Mouse (Mus musculus) forebrain, embryonic 16.5 days (tissue): ENCODE measurements around the gene Tiam1. TPM values are rescaled to one million over a fixed set of nuclear protein-coding genes. Genes with fewer than 3 reads are reported as not detected.

Experiments used
- ATAC-seq: fragments of 200-750 bp; cut with Nextera tagmentation; 2 replicates; pipeline ENCODE4 v1.8.0; 2017; ENCODE audit warnings: mild to moderate bottlenecking, moderate library complexity
- H3K27ac ChIP-seq: fragments of 300-500 bp; sonication (generic); 2 replicates; pipeline ENCODE4 v1.5.1; 2014; ENCODE audit warnings: low read length, control low read depth
- H3K27me3 ChIP-seq: fragments of 300-500 bp; sonication (generic); replicated peaks from 2 replicates; pipeline ENCODE4 v1.6.1; 2014; ENCODE audit warnings: low read length; ENCODE audit not compliant: control insufficient read depth, insufficient read depth
- H3K36me3 ChIP-seq: fragments of 300-500 bp; sonication (generic); 2 replicates; pipeline ENCODE4 v1.6.1; 2014; ENCODE audit not compliant: control insufficient read depth, insufficient read depth
- H3K4me1 ChIP-seq: fragments of 300-500 bp; sonication (generic); replicated peaks from 2 replicates; pipeline ENCODE4 v1.6.1; 2014; ENCODE audit warnings: low read length; ENCODE audit not compliant: control insufficient read depth, insufficient read depth
- H3K4me2 ChIP-seq: fragments of 300-500 bp; sonication (generic); 2 replicates; pipeline ENCODE4 v1.6.1; 2014; ENCODE audit warnings: mild to moderate bottlenecking, low read length, control low read depth
- H3K4me3 ChIP-seq: fragments of 300-500 bp; sonication (generic); replicated peaks from 2 replicates; pipeline ENCODE4 v1.5.1; 2014; ENCODE audit warnings: mild to moderate bottlenecking, low read length, control low read depth
- H3K9ac ChIP-seq: fragments of 300-500 bp; sonication (generic); replicated peaks from 2 replicates; pipeline ENCODE4 v1.6.1; 2014; ENCODE audit warnings: low read depth, low read length, control low read depth
- H3K9me3 ChIP-seq: fragments of 300-500 bp; sonication (generic); 2 replicates; pipeline ENCODE4 v1.6.1; 2016; ENCODE audit warnings: low read length; ENCODE audit not compliant: control insufficient read depth
- WGBS: fragments of 180-500 bp; shearing (Covaris S2); extraction: QIAGEN DNeasy Blood & Tissue Kit; methylation state at CpG from one replicate; pipeline ENCODE4 v1.1.7; 2014; 5-methylcytosine and 5-hydroxymethylcytosine counted together
- polyA plus RNA-seq: library from polyadenylated mRNA; unstranded; fragments of >200 nt; fragmentation: Nextera tagmentation; extraction: Ambion mirVana; gene quantifications from 2 replicates; pipeline ENCODE4 v1.2.1, GENCODE M21; 2015

The Tiam1 gene
- polyA plus RNA-seq, 1 experiment from 2014 or later: 29.5 TPM

DNA sequence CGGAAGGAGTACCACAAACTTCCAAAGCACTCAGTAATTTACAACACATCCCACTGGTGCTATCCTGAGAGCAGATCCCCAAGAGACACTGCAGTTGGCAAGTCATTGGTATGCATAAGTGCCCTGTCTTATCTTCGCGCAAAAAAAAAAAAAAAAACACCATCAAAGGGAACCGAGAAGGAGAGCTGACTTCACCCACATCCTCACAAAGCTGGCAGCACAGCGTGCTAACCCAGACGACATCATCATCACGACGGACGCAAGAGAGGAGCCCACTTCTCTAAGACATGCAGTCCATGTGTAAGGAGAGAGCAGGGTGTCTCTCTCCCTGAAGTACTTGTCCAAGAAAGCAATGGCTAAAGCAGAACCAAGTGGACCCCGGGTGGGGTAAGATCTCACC is 101.2 kb downstream of the Tiam1 start:
- 76% methylated on average over 10 of the region's 10 CpGs for WGBS
- Histone ChIP-seq H3K4me3 (no peak overlapping the region), H3K4me2 (no peak overlapping the region), H3K9me3 (no peaks in the 10 kb centered on the region), H3K27ac (no peak overlapping the region), H3K9ac (no peak overlapping the region), H3K27me3 (no peaks in the 10 kb centered on the region), H3K4me1 (peaks cover 12% of the 10 kb centered on the region), H3K36me3 (no peaks in the 10 kb centered on the region)
- no peak for ATAC-seq

DNA sequence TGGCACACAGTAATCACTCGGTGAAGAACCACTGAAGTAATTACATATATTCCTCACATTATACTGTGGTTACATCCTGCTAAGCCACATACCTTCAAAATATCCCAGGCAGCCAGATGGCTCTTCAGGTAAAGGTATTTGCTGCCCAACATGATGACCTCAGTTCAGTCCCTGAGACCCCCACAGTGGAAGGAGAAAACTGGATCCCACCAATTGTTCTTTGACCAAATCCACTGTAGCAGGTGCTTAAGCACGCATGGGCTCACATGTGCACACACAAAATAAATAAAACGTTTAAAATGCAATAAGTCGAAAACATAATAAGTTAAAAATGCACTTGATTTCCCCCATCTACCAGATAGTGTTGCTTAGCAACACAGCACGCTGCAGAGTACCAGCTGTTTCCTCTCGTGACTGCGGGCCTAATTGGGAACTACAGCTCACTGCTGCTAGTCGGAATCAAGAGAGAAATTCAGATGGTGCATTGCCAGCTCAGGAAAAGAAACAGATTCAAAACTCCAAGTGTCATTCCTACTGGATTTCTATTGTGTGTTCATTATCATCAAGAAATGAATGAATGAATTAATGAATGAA is 102.7 kb downstream of the Tiam1 start:
- ATAC-seq: peak; percentile 92
- H3K27ac ChIP-seq: peak overlapping the region; percentile 49; the same call in 1 of the 2 replicates

DNA sequence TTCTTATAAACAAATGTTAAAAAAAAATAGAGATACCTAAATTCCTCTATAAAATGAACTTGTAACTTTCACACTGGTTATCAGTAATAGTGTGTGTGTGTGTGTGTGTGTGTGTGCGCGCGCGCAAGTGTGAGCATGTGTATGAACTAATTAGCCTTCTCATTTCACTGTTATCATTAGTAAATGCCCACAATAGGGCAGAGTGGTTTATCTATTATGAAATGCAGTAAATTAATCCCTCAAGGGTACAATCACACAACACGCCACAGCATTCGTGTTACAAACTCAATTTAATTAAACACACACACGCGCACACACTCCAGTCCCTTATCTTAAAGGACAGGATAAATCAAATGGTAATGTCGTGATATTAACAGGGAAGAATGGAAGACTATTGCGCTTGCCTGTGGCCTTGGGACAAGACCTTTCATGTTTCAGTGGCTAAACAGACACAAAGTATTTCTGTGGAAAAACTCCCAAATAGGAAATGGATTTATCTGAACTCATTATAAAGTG is 107.9 kb downstream of the Tiam1 start:
- Histone ChIP-seq H3K36me3 (no peaks in the 10 kb centered on the region), H3K9ac (no peak overlapping the region), H3K4me3 (no peak overlapping the region), H3K27me3 (no peaks in the 10 kb centered on the region), H3K4me2 (no peak overlapping the region), H3K27ac (no peak overlapping the region), H3K9me3 (no peaks in the 10 kb centered on the region), H3K4me1 (peaks cover 4% of the 10 kb centered on the region)
- 82% methylated on average over 10 of the region's 10 CpGs for WGBS
- no peak for ATAC-seq

More for the DNA sequence above, 102.7 kb downstream of the Tiam1 start:
- WGBS: 46% methylated on average over 8 of the region's 8 CpGs
- no peaks in the 10 kb centered on the region for H3K27me3 ChIP-seq
- H3K36me3 ChIP-seq: no peaks in the 10 kb centered on the region
- H3K9ac ChIP-seq: no peak overlapping the region
- H3K4me3 ChIP-seq: no peak overlapping the region
- H3K4me2 ChIP-seq: no peak overlapping the region
- peaks cover 12% of the 10 kb centered on the region for H3K4me1 ChIP-seq
- H3K9me3 ChIP-seq: no peaks in the 10 kb centered on the region

DNA sequence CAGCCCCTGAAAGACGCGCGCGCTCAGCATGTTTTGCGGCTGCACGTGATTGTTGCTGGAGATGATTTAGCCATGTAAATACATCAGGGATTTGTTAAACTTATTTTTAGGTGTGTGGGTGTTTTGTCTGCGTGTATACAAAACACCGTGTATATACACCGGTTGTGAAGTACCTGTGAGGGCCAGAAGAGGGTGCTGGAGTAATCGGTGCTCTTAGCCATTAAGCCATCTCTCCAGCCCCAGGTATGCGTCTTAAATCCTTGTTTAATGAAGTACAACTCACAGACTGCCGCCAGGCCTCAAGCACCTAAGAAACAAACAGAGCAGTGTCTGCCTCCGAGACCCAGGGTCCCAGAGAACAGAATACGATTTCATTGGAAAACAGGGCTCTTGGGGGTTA is 113.2 kb downstream of the Tiam1 start:
- no peak overlapping the region for H3K4me2 ChIP-seq
- H3K27ac ChIP-seq: no peak overlapping the region
- no peak for ATAC-seq
- H3K9ac ChIP-seq: no peak overlapping the region
- H3K36me3 ChIP-seq: no peaks in the 10 kb centered on the region
- H3K4me1 ChIP-seq: no peaks in the 10 kb centered on the region
- WGBS: 88% methylated on average over 14 of the region's 14 CpGs
- no peaks in the 10 kb centered on the region for H3K27me3 ChIP-seq
- no peaks in the 10 kb centered on the region for H3K9me3 ChIP-seq
- H3K4me3 ChIP-seq: no peak overlapping the region

DNA sequence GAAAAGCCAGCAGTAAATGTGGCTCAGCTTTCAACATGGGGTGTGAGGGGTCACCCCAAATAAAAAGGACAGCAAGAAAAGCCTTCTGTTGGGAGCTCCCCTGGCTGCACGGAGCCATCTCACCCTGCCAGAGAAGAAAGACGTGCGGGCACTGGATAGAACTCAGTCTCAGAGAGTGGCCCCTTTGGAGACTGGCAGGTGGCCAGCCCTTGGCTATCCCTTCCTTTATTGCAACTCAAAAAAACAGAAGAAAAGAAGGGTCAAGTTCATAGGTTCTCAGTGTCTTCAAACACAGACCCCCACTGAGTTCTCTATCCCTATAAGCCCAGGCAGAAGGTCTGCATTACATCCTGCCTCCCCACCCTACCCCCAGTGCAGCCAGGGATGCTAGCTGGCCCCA is 115.7 kb downstream of the Tiam1 start:
- WGBS: 40% methylated on average over 3 of the region's 3 CpGs
- Histone ChIP-seq H3K9me3 (no peaks in the 10 kb centered on the region), H3K4me2 (no peak overlapping the region), H3K4me1 (no peaks in the 10 kb centered on the region), H3K36me3 (no peaks in the 10 kb centered on the region), H3K4me3 (no peak overlapping the region), H3K9ac (no peak overlapping the region), H3K27me3 (no peaks in the 10 kb centered on the region), H3K27ac (no peak overlapping the region)
- ATAC-seq: no peak

DNA sequence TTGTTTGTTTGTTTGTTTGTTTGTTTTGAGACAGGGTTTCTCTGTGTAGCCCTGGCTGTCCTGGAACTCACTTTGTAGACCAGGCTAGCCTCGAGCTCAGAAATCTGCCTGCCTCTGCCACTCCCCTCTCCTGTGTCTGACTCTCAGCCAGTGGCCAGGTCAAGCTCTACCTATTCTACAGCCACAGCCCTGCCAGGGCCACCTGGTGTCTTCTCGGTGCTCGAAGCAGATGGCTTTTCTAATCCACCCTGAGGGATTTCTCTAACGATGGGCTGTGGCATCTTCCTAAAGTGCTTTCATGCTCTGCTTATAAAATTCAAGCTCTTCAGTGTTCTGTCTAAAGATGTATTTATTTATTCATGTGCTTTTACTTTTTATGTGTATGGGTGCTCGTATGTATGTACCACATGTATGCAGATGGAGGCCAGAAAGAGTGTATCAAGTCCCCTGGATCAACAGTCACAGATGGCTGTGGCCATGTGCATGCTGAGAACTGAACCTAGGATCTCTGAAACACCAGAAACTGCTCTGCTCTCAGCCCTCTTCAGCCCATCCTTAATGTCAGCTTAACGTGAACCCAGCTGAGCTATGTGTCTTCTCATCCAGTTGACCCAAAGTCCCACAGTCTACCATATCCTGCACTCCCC is 117.9 kb downstream of the Tiam1 start:
- H3K4me3 ChIP-seq: no peak overlapping the region
- H3K4me2 ChIP-seq: no peak overlapping the region
- H3K9ac ChIP-seq: no peak overlapping the region
- ATAC-seq: no peak
- no peaks in the 10 kb centered on the region for H3K4me1 ChIP-seq
- H3K27me3 ChIP-seq: no peaks in the 10 kb centered on the region
- H3K27ac ChIP-seq: no peak overlapping the region
- H3K9me3 ChIP-seq: no peaks in the 10 kb centered on the region
- no peaks in the 10 kb centered on the region for H3K36me3 ChIP-seq
- WGBS: 89% methylated on average over 6 of the region's 6 CpGs

DNA sequence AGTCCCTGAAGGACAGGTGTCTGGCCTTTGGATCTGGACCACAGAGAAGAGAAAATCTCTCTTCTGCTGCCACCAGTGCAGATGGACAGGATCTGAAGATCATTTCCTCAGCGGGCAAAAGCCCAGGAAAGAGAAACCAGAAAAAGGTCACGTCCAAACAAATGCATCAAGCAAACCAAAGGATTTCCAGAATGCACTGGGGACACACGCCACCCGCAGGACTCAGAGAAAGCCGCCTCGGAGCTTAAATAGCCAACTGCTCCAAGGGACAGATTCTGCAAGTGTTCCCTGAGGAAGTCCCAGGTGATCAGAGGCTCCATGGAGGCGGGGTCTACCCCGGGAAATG is 119.9 kb downstream of the Tiam1 start:
- no peak for ATAC-seq
- 95% methylated on average over 8 of the region's 8 CpGs for WGBS
- H3K27me3 ChIP-seq: no peaks in the 10 kb centered on the region

DNA sequence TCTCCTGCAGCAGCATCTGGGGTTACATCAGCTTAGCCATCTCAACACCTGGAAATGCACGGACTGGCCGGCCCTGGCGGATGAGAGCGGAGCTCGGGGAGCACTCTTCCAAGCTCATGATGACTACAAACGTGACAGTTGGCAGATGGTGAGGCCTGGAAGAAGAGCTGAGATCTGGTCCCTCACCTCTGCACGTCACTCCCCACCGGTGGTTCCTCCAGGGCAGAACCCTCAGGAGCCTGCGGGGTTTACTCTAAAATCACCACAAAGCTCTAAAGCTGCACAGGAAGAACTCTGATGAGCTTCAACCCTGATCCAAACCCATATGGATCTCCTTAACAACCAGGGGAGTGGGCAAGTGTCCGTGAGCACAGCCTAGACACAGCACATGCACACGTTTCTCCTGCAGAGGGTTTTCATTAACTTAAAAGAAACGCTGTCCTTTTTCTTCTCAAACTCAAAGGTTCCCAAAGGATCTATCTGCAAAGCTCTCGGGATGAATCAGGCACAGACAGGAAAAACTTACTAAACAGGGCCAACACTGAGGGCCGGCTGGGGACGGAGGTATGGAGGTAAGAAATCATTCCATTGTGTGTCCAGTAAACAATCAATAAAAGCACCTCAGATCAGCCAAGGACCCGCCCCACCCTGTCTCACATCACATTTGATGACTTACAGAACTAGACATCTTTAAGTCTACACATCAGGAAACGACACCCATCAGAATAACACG is 120.5 kb downstream of the Tiam1 start:
- no peak overlapping the region for H3K27ac ChIP-seq
- no peak overlapping the region for H3K4me2 ChIP-seq
- no peak overlapping the region for H3K9ac ChIP-seq
- no peaks in the 10 kb centered on the region for H3K36me3 ChIP-seq
- no peak for ATAC-seq
- WGBS: 90% methylated on average over 18 of the region's 18 CpGs
- H3K9me3 ChIP-seq: no peaks in the 10 kb centered on the region
- no peaks in the 10 kb centered on the region for H3K4me1 ChIP-seq
- H3K27me3 ChIP-seq: no peaks in the 10 kb centered on the region
- H3K4me3 ChIP-seq: no peak overlapping the region

More for the DNA sequence above, 119.9 kb downstream of the Tiam1 start:
- H3K36me3 ChIP-seq: no peaks in the 10 kb centered on the region
- no peak overlapping the region for H3K27ac ChIP-seq
- H3K9me3 ChIP-seq: no peaks in the 10 kb centered on the region
- H3K9ac ChIP-seq: no peak overlapping the region
- no peaks in the 10 kb centered on the region for H3K4me1 ChIP-seq
- H3K4me2 ChIP-seq: no peak overlapping the region
- H3K4me3 ChIP-seq: no peak overlapping the region

DNA sequence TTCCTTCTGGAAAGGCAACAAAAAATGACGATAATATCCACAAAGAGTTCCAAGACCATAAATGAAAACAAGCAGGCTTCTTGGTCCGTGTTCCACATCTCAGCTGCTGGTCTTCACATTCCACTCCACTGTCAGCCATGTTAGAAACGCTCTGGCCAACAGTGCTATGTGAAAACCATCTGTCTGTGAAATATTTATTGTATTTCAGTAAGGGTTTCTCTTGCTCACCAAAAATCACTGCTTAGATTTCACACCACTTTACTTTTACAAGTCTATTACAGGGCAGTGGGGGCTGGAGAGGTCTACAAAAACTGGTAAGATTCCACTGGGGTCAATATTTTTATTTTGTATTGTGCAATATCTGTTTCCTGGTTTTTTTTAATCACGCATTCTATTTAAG is 127.5 kb downstream of the Tiam1 start:
- Histone ChIP-seq H3K9me3 (no peaks in the 10 kb centered on the region), H3K36me3 (no peaks in the 10 kb centered on the region), H3K9ac (no peak overlapping the region), H3K27ac (no peak overlapping the region), H3K27me3 (no peaks in the 10 kb centered on the region), H3K4me3 (no peak overlapping the region), H3K4me1 (no peaks in the 10 kb centered on the region), H3K4me2 (no peak overlapping the region)
- 81% methylated on average over 4 of the region's 4 CpGs for WGBS
- ATAC-seq: no peak
